Mouse (Mus musculus) subcutaneous adipose tissue, adult 2 months (tissue): Measurements from ENCODE around the gene Tnfaip6. TPM values are rescaled to one million over a fixed set of nuclear protein-coding genes. Genes with fewer than 3 reads are reported as not detected.

Experiments used
- polyA plus RNA-seq: library from polyadenylated mRNA; depleted of rRNA; stranded (reverse); fragments of >200 nt; gene quantifications from 2 replicates; pipeline ENCODE4 v1.2.3, GENCODE M21; 2012; ENCODE audit warnings: low replicate concordance; rRNA removed

The Tnfaip6 gene
- polyA plus RNA-seq, result 2.0 and 6.5 TPM in 2 replicates

GRCm38 (mm10) chr2:52037882-52038281 lies at the start of gene Tnfaip6:
Tnfaip6 (plus strand) TSS chr2:52038009.

DNA sequence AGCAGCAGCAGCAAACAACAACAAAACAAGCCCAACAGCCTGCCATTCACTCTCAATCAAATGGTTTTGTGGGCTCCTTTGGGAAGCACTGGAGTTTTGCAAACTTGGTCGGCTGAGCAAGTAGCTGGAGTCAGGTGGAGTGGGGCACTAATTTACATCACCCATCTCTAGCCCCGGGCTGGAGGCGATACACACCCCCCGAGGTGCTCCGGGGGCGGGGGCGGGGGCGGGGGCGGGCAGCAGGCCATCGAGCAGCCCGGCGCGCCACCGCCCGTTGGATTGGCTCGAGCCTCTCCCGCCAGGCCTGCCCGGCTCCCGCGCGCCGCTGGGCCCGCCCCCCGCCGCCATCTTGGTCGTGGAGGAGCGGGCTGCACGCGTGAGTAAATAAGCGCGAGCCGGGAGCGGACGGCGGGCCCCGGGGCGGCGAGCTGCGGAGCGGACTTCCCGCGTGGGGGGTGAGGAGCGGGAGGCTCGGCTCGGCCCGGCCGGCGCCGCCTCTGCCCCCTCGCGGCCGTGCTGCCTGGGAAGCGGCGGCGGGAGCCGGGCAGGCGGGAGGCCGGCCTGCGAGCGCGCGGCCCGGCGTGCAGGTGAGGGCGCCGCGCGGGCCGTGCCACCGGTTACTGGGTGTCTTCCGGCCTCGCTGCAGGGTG lies 34.8 kb downstream of the Tnfaip6 start, which contains the start of gene Rif1:
Gene Rif1, plus strand, starts transcription at position 342 of the 650 bp plus-strand sequence.

Other genes with a start within 250 kb of the Tnfaip6 start
- 6.9 and 17.8 TPM in 2 replicates for gene Rbm43, start 102.8 kb upstream of the Tnfaip6 start, polyA plus RNA-seq
- 6.4 and 9.9 TPM in 2 replicates for gene Nmi, start 64.5 kb upstream of the Tnfaip6 start, polyA plus RNA-seq
- gene Rif1, start 34.8 kb downstream of the Tnfaip6 start, polyA plus RNA-seq, result 1.7 and 3.3 TPM in 2 replicates